Mouse (Mus musculus): ENCODE results near the gene Mfap2.

Mfap2 gene

DNA sequence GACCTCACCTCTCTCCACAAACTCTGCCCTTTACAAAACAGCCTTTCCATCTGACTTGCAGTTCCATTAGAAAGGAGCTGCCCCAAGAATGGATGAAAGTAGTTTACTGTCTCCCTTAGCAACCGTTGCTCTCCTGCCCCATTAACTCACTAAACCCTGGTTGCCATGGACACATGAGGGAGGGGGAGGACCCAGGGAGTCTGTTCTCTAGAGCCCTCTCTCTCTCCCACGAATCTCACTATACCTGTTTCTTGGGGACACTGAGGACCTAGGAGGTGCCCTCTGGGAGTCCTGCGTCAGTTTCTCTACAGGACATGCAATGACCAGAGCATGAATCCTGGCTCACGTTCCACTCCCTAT is 39.2 kb downstream of the Mfap2 start:
- TF ChIP-seq POU5F1 (IDR thresholded peaks at IDR 0.05; ENCODE audit: borderline replicate concordance, low read length): no peak
- H3K36me3 ChIP-seq (ENCODE audit: insufficient read depth, low read length): peaks cover 55% of the 10 kb centered on the region
- no peaks in the 10 kb centered on the region for H3K9me3 ChIP-seq (ENCODE audit: low read length)
- peaks cover 77% of the 10 kb centered on the region for H3K4me1 ChIP-seq (replicated peaks; ENCODE audit: low read depth, low read length)
- H3K27me3 ChIP-seq (ENCODE audit: insufficient read depth, low read length): no peaks in the 10 kb centered on the region
- no peak overlapping the region for H3K4me3 ChIP-seq (replicated peaks; ENCODE audit: low read length)

DNA sequence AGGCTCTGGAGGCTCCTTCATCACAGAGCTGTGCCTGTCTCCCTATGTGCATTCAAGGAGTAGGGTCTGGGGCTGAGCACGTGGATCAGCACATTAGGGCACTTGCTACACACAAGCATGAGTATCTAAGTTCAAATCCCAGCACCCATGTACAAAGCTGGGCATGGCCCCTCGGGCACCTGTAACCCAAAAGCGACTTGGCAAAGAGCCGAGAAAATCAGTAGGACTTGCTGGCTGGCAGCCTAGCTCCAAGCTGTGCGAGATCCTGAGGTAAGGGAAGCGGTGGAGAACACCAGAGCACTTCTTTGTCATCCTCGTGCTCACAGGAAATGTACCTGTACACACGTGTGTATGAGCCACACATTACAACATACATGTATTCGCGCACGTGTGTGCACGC is 42.2 kb downstream of the Mfap2 start:
- Histone ChIP-seq H3K4me3 (replicated peaks; ENCODE audit: low read length) (no peak overlapping the region), H3K27me3 (ENCODE audit: insufficient read depth, low read length) (no peaks in the 10 kb centered on the region), H3K9me3 (ENCODE audit: low read length) (no peaks in the 10 kb centered on the region), H3K36me3 (ENCODE audit: insufficient read depth, low read length) (peaks cover 38% of the 10 kb centered on the region), H3K4me1 (replicated peaks; ENCODE audit: low read depth, low read length) (peaks cover 80% of the 10 kb centered on the region)
- TF ChIP-seq NANOG (IDR thresholded peaks at IDR 0.05; ENCODE audit: borderline replicate concordance, low read length): no peak
- no peak for TF ChIP-seq POU5F1 (IDR thresholded peaks at IDR 0.05; ENCODE audit: borderline replicate concordance, low read length)
- no peak for TF ChIP-seq CTCF (conservative IDR thresholded peaks at IDR 0.05; ENCODE audit: low read length)

DNA sequence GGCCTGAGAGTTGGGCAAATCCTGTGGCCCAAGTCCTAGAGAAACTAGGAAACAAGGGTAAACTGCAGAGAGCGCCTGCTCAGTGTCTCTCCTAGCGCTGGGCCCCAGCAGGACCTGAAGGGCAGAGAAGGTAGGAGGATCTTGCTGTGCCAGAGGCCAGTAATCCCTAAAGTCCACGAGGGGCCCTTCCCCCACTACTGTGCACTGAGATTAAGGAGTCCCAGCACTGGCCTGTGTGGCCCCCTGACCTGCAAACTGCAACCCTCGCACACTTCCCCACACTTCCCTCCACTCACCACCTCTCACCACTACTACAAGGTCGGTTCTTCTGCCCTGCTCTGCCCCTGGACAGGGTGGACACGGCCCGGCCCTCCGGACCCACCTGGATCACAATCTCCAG is 42.9 kb downstream of the Mfap2 start:
- Histone ChIP-seq H3K4me1 (replicated peaks; ENCODE audit: low read depth, low read length) (peaks cover 77% of the 10 kb centered on the region), H3K36me3 (ENCODE audit: insufficient read depth, low read length) (peaks cover 33% of the 10 kb centered on the region), H3K4me3 (replicated peaks; ENCODE audit: low read length) (peak overlapping the region; percentile 73), H3K9me3 (ENCODE audit: low read length) (no peaks in the 10 kb centered on the region), H3K27me3 (ENCODE audit: insufficient read depth, low read length) (no peaks in the 10 kb centered on the region)
- no peak for TF ChIP-seq NANOG (IDR thresholded peaks at IDR 0.05; ENCODE audit: borderline replicate concordance, low read length)
- TF ChIP-seq CTCF (conservative IDR thresholded peaks at IDR 0.05; ENCODE audit: low read length): no peak
- TF ChIP-seq POU5F1 (IDR thresholded peaks at IDR 0.05; ENCODE audit: borderline replicate concordance, low read length): no peak

DNA sequence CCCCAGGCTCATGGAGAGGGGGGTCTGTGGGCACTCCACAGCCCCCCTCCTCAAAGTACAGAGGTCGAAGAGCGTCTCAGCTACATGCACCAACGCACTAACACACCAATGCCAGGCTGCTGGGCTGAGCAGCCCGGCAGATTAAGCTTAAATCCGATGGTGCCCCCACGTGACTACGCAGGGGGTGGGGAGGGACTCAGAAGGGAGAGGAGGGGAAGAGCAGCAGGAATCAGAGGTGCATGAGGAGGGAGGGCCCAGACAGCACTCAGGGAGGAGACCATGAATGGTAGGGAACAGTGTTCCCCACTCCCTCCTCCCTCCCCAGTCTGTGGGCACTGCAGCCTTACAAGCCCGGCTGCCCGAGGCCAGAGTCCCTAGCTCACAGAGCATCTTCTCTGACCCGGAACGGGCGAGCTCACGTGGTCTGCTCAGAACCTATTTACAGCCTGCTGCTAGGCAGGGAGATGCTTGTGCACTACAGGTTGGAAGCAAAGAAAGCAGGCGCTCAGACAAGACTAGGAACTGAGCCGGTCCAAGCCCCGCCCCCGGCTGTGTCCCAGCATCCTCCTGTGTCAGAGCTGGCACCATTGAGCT is 43.4 kb downstream of the Mfap2 start:
- H3K4me3 ChIP-seq (replicated peaks; ENCODE audit: low read length): peak overlapping the region; percentile 73
- peaks cover 79% of the 10 kb centered on the region for H3K4me1 ChIP-seq (replicated peaks; ENCODE audit: low read depth, low read length)
- TF ChIP-seq CTCF (conservative IDR thresholded peaks at IDR 0.05; ENCODE audit: low read length) (no peak), NANOG (IDR thresholded peaks at IDR 0.05; ENCODE audit: borderline replicate concordance, low read length) (no peak), POU5F1 (IDR thresholded peaks at IDR 0.05; ENCODE audit: borderline replicate concordance, low read length) (no peak)
- no peaks in the 10 kb centered on the region for H3K27me3 ChIP-seq (ENCODE audit: insufficient read depth, low read length)
- no peaks in the 10 kb centered on the region for H3K9me3 ChIP-seq (ENCODE audit: low read length)
- peaks cover 28% of the 10 kb centered on the region for H3K36me3 ChIP-seq (ENCODE audit: insufficient read depth, low read length)

DNA sequence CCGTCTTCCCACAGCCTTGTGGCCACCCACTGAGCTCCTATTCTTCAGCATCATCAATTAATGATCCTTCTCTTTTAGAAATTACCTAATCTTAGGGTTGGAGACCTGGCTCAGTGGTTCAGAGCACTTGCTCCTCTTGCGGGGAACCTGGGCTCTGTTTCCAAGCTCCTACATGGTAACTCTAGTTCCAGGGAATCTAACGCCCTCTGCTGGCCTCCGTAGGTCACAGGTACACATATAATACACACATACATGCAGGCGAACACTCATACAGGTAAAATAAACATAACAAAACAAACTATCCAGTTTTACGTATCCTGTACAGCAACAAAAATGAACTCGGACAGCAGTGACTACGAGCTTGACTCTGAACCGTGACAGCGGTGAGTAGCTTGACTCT is 46.8 kb downstream of the Mfap2 start:
- H3K36me3 ChIP-seq (ENCODE audit: insufficient read depth, low read length): peaks cover 12% of the 10 kb centered on the region; the same call in 1 of the 2 replicates
- H3K4me3 ChIP-seq (replicated peaks; ENCODE audit: low read length): no peak overlapping the region
- H3K4me1 ChIP-seq (replicated peaks; ENCODE audit: low read depth, low read length): peaks cover 74% of the 10 kb centered on the region
- no peaks in the 10 kb centered on the region for H3K9me3 ChIP-seq (ENCODE audit: low read length)
- TF ChIP-seq CTCF (conservative IDR thresholded peaks at IDR 0.05; ENCODE audit: low read length): peak; percentile 64
- no peak for TF ChIP-seq POU5F1 (IDR thresholded peaks at IDR 0.05; ENCODE audit: borderline replicate concordance, low read length)
- H3K27me3 ChIP-seq (ENCODE audit: insufficient read depth, low read length): no peaks in the 10 kb centered on the region

DNA sequence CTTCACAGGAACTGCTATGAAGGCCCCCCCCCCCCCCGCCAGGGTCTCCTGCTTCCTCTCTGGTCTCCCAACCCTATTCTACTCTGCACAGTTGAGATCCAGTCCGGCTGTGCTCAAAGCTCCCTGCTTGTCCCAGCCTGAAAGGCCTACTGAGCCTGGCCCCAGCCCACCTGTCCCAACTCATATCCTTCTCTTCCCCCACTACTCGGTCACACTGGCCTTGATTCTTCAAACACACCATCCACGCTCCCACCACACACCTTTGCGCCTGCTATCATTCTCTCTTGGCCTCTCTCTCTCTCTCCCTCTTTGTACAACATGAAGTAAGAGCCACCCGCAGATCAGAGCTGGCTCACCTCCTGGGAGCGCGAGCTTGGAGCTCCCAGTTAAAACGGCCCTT is 48.6 kb downstream of the Mfap2 start:
- H3K4me1 ChIP-seq (replicated peaks; ENCODE audit: low read depth, low read length): peaks cover 56% of the 10 kb centered on the region
- TF ChIP-seq POU5F1 (IDR thresholded peaks at IDR 0.05; ENCODE audit: borderline replicate concordance, low read length) (no peak), NANOG (IDR thresholded peaks at IDR 0.05; ENCODE audit: borderline replicate concordance, low read length) (no peak), CTCF (conservative IDR thresholded peaks at IDR 0.05; ENCODE audit: low read length) (no peak)
- no peaks in the 10 kb centered on the region for H3K27me3 ChIP-seq (ENCODE audit: insufficient read depth, low read length)
- H3K4me3 ChIP-seq (replicated peaks; ENCODE audit: low read length): no peak overlapping the region
- H3K36me3 ChIP-seq (ENCODE audit: insufficient read depth, low read length): 0 out of 2 replicates have a peak, but pooled peaks cover 3% of the 10 kb centered on the region
- H3K9me3 ChIP-seq (ENCODE audit: low read length): no peaks in the 10 kb centered on the region

DNA sequence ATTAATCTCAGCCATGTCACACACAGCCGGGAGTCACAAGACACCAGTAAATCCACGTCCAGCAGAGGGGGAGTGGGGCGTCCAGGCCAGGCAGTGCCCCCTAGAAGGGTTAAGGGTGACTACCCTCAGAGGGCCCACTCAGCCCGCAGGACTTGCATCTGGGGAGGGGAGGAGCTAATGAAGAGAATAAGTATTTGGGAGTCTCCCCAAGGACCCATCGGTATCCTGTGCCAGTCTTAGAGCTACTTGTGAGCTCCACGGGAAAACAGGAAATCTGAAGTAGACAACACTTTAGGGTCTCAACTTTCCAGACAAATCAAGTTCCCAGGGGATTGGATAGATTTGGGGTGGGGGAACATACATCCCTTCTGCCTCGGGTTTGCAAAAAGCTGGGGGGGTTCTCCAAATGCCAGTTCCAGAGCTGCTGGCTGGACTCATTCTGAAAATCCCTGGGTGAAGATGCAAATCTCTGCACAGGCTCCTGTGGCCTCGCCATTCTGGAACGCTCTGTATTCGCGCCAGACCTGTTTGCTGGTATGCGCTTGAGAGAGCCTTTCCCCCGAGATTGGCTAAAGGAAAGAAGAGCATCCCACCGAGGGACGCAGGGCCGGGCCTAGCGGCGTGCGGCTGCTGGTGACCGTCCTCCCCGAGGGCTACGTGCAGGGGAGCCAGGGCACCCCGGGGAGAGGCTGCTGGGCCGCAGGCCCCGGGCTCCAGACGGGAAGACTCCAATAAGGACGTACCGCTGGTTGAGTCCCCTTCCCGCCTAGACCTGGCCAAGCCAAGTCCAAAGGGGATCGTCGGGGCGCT is 49.6 kb downstream of the Mfap2 start:
- TF ChIP-seq POU5F1 (IDR thresholded peaks at IDR 0.05; ENCODE audit: borderline replicate concordance, low read length) (no peak), NANOG (IDR thresholded peaks at IDR 0.05; ENCODE audit: borderline replicate concordance, low read length) (no peak), CTCF (conservative IDR thresholded peaks at IDR 0.05; ENCODE audit: low read length) (no peak)
- H3K9me3 ChIP-seq (ENCODE audit: low read length): no peaks in the 10 kb centered on the region
- no peaks in the 10 kb centered on the region for H3K27me3 ChIP-seq (ENCODE audit: insufficient read depth, low read length)
- H3K36me3 ChIP-seq (ENCODE audit: insufficient read depth, low read length): 0 out of 2 replicates have a peak, but pooled peaks cover 3% of the 10 kb centered on the region
- peaks cover 52% of the 10 kb centered on the region for H3K4me1 ChIP-seq (replicated peaks; ENCODE audit: low read depth, low read length)
- H3K4me3 ChIP-seq (replicated peaks; ENCODE audit: low read length): peak overlapping the region; percentile 87

DNA sequence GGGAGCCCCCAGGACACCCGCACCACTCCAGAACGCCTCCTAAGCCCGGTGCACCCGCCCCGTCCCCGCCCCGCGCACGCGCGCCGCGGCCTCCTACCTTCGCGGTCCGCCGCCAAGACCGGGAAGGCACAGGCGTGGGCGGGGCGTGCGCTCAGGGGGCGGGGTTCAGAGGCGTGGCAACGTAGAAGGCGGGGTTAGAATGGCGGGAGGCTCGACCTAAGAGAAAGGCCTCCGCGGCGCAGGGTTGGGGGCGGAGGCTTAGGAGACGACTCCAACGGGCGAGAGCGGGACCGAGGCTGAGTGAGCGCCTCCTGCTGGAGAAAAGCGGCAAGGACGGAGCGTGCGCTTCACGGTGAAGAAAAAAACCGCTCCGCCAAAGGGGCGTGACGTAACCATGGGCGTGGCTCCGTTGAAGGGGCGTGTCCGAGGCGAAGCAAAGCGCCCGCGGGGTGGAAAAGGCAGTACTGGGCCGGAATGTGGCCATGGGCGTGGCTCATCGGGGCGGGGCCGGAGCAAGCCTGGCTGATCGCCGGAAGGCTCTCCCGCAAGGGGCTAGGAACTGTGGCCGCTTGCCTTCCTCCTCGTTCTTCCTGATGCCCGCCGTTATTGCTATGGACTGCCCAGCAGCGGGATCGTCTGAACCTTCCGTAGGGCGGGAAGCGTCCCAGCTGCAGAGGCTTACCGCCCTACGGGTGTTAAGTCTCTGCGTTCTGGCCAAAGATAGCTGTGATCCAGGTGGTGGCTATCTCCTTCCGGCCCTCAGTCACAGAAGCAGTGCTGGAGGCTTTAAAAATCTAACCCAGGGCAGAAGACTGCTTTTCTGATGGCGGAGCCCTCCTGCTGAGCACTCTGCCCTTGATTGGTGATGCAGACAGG is 50.4 kb downstream of the Mfap2 start, which contains the start of gene Crocc:
Gene Crocc, minus strand, starts transcription at position 125 of the 876 bp plus-strand sequence.
- peak within 1 kb of the TSS; percentile 87 for H3K4me3 ChIP-seq (replicated peaks; ENCODE audit: low read length)
- peaks cover 49% of the 10 kb centered on the region for H3K4me1 ChIP-seq (replicated peaks; ENCODE audit: low read depth, low read length)
- no peaks in the 10 kb centered on the region for H3K9me3 ChIP-seq (ENCODE audit: low read length)
- TF ChIP-seq CTCF (conservative IDR thresholded peaks at IDR 0.05; ENCODE audit: low read length): peak; percentile 69
- no peak for TF ChIP-seq NANOG (IDR thresholded peaks at IDR 0.05; ENCODE audit: borderline replicate concordance, low read length)
- no peaks in the 10 kb centered on the region for H3K27me3 ChIP-seq (ENCODE audit: insufficient read depth, low read length)
- H3K36me3 ChIP-seq (ENCODE audit: insufficient read depth, low read length): peaks cover 6% of the 10 kb centered on the region

All from E14TG2a.4 (cell line).